Mouse (Mus musculus): Measurements from ENCODE around the gene Efna2.

DNA sequence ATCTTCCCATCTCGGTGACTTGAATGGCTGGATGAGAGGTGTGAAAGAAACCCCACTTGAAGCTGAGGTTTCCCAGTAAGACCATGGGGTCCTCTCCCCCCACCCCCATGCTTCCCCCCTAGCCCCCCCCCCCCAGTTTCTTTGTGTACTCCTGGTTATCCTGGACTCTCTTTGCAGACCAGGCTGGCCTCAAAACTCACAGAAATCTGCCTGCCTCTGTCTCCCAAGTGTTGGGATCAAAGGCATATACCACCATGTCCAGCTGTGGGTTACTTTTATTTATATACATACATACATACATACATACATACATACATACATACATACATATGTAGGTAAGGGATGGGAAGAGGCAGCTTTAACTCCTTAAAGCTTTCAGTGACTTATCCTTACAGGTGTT, 10.2 kb upstream of the Efna2 start:
- no peak for TF ChIP-seq TAL1 (IDR thresholded peaks at IDR 0.05; ENCODE audit: low read length)
- TF ChIP-seq GATA1 (IDR thresholded peaks at IDR 0.05; ENCODE audit: low read length), result no peak
